Mouse (Mus musculus): Measurements from ENCODE around the gene Rnf44. TPM values are rescaled to one million over a fixed set of nuclear protein-coding genes. Genes with fewer than 3 reads are reported as not detected.

Gene Rnf44
- polyA plus RNA-seq, 2 experiments = 70.1 to 118 TPM

DNA sequence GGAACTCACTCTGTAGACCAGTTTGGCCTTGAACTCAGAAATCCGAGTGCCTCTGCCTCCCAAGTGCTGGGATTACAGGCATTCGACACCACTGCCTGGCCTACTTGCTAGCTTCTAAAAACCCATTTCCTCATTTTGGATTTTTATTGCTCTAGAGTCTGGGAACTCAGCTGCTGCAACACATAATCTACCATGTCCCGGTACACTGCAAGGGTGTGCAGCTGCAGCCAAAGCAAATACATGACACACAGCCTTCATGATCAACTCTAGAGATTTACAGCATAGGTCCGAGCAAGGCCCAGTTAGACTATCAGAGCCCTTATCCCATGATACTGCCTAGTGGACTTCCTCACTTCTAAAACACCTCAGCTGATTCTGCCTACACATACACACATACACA lies 15.4 kb downstream of the Rnf44 start:
- Histone ChIP-seq H3K4me1 (ENCODE audit: control insufficient read depth, insufficient read depth, low read length) (no peaks in the 10 kb centered on the region), H3K4me2 (replicated peaks; ENCODE audit: low read depth, low read length, severe bottlenecking) (no peak overlapping the region), H3K9ac (ENCODE audit: low read depth, low read length, severe bottlenecking) (no peak overlapping the region), H3K9me3 (ENCODE audit: control insufficient read depth, low read length) (no peaks in the 10 kb centered on the region), H3K27me3 (ENCODE audit: control insufficient read depth, insufficient read depth, low read length) (no peaks in the 10 kb centered on the region), H3K4me3 (replicated peaks; ENCODE audit: low read length) (no peak overlapping the region), H3K36me3 (ENCODE audit: control insufficient read depth, insufficient read depth, low read length) (peaks cover 48% of the 10 kb centered on the region), H3K27ac (replicated peaks; ENCODE audit: low read depth, low read length) (no peak overlapping the region)
- WGBS = 55% methylated on average over 4 of the region's 4 CpGs
- TF ChIP-seq POLR2A (IDR thresholded peaks at IDR 0.05; ENCODE audit: borderline replicate concordance, extremely low read depth, insufficient read depth, insufficient read length) = no peak
- ATAC-seq (ENCODE audit: low FRiP score, low read depth) (no peak), DNase-seq (ENCODE audit: low spot score) (no peak)

DNA sequence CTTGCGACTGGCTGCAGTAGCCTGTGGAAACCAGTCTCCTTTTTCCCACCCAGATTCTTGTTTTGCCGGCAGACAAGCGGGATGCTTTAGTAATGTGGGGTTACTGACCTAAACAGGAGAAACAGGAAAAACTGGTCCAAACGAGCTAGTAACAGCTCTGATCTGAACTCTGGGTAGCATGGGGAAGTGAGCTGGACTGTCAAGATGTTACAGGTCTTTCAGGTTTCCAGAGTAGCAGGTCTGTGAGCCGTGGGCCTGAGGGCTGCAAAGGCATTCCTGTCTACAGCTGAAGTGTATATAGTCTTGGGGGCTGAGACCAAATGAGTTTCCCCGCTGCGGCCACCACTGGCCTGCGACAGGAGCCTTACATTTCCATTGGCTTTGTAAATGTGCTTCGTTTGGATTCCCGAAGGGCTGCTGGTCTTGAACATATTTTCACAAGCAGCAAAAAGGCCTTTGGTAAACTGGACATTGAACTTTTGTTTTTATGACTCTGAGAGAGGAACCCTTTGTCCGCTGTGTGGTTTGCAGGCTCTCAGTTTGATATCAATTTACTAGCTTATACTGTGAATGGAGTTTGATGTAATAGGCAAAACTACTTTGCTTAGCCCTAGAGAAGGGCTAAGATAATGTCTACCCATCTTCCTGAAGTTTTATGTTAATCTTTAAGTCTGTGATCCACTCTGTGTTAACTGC lies 17.7 kb downstream of the Rnf44 start:
- H3K36me3 ChIP-seq (ENCODE audit: control insufficient read depth, insufficient read depth, low read length) = peaks cover 25% of the 10 kb centered on the region
- TF ChIP-seq POLR2A (IDR thresholded peaks at IDR 0.05; ENCODE audit: borderline replicate concordance, extremely low read depth, insufficient read depth, insufficient read length) = no peak
- no peak overlapping the region for H3K4me2 ChIP-seq (replicated peaks; ENCODE audit: low read depth, low read length, severe bottlenecking)
- H3K27ac ChIP-seq (replicated peaks; ENCODE audit: low read depth, low read length) = no peak overlapping the region
- no peaks in the 10 kb centered on the region for H3K27me3 ChIP-seq (ENCODE audit: control insufficient read depth, insufficient read depth, low read length)
- H3K4me3 ChIP-seq (replicated peaks; ENCODE audit: low read length) = no peak overlapping the region
- WGBS = 52% methylated on average over 11 of the region's 11 CpGs
- DNase-seq (ENCODE audit: low spot score) (peak; percentile 61), ATAC-seq (ENCODE audit: low FRiP score, low read depth) (no peak)
- H3K9me3 ChIP-seq (ENCODE audit: control insufficient read depth, low read length) = no peaks in the 10 kb centered on the region
- no peak overlapping the region for H3K9ac ChIP-seq (ENCODE audit: low read depth, low read length, severe bottlenecking)
- H3K4me1 ChIP-seq (ENCODE audit: control insufficient read depth, insufficient read depth, low read length) = no peaks in the 10 kb centered on the region

DNA sequence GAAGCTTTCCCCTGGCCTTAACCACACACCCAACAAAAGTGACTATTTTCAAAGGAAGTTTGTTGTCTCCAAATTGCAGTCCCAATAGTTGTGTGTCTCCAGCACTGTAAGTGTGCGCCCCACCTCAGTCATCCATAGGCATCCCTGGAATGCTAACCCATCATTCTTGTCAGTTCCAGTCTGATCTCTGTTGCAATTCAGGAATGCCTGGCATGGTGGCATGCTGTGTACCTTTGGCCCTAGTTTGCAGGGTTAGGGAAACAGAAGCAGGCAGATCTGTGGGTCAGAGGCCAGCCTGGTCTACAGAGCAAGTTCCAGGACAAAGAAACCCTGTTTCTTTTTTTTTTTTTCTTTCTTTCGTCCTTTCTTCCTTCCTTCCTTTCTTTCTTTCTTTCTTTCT lies 23.2 kb downstream of the Rnf44 start:
- Histone ChIP-seq H3K27ac (replicated peaks; ENCODE audit: low read depth, low read length) (no peak overlapping the region), H3K4me3 (replicated peaks; ENCODE audit: low read length) (no peak overlapping the region), H3K36me3 (ENCODE audit: control insufficient read depth, insufficient read depth, low read length) (peaks cover 5% of the 10 kb centered on the region; the same call in 1 of the 2 replicates), H3K27me3 (ENCODE audit: control insufficient read depth, insufficient read depth, low read length) (no peaks in the 10 kb centered on the region), H3K9ac (ENCODE audit: low read depth, low read length, severe bottlenecking) (no peak overlapping the region), H3K4me1 (ENCODE audit: control insufficient read depth, insufficient read depth, low read length) (no peaks in the 10 kb centered on the region), H3K4me2 (replicated peaks; ENCODE audit: low read depth, low read length, severe bottlenecking) (no peak overlapping the region), H3K9me3 (ENCODE audit: control insufficient read depth, low read length) (no peaks in the 10 kb centered on the region)
- 75% methylated on average over 2 of the region's 2 CpGs for WGBS
- DNase-seq (ENCODE audit: low spot score) = no peak
- no peak for ATAC-seq (ENCODE audit: low FRiP score, low read depth)
- no peak for TF ChIP-seq POLR2A (IDR thresholded peaks at IDR 0.05; ENCODE audit: borderline replicate concordance, extremely low read depth, insufficient read depth, insufficient read length)

DNA sequence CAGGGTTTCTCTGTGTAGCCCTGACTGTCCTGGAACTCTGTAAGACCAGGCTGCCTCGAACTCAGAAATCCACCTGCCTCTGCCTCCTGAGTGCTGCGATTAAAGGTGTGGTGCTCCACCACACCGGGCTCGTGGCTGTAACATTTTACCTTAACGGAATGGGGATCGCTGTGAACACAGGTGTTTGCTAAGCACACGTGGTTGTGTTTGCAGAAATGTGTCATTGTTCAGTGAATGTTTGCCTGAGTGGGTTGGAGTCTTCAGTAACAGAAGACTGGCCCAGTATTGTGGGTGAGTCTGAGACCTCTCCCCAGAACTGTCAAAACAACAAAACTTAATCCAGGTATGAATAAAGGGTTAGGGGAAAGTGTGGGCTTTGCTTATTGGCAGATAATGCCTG lies 28.6 kb downstream of the Rnf44 start:
- no peaks in the 10 kb centered on the region for H3K9me3 ChIP-seq (ENCODE audit: control insufficient read depth, low read length)
- WGBS = 93% methylated on average over 7 of the region's 7 CpGs
- H3K27me3 ChIP-seq (ENCODE audit: control insufficient read depth, insufficient read depth, low read length) = no peaks in the 10 kb centered on the region
- H3K9ac ChIP-seq (ENCODE audit: low read depth, low read length, severe bottlenecking) = no peak overlapping the region
- TF ChIP-seq POLR2A (IDR thresholded peaks at IDR 0.05; ENCODE audit: borderline replicate concordance, extremely low read depth, insufficient read depth, insufficient read length) = no peak
- H3K4me1 ChIP-seq (ENCODE audit: control insufficient read depth, insufficient read depth, low read length) = no peaks in the 10 kb centered on the region
- DNase-seq (ENCODE audit: low spot score) (no peak), ATAC-seq (ENCODE audit: low FRiP score, low read depth) (no peak)
- no peak overlapping the region for H3K4me3 ChIP-seq (replicated peaks; ENCODE audit: low read length)
- H3K4me2 ChIP-seq (replicated peaks; ENCODE audit: low read depth, low read length, severe bottlenecking) = no peak overlapping the region
- no peak overlapping the region for H3K27ac ChIP-seq (replicated peaks; ENCODE audit: low read depth, low read length)
- peaks cover 32% of the 10 kb centered on the region for H3K36me3 ChIP-seq (ENCODE audit: control insufficient read depth, insufficient read depth, low read length)

DNA sequence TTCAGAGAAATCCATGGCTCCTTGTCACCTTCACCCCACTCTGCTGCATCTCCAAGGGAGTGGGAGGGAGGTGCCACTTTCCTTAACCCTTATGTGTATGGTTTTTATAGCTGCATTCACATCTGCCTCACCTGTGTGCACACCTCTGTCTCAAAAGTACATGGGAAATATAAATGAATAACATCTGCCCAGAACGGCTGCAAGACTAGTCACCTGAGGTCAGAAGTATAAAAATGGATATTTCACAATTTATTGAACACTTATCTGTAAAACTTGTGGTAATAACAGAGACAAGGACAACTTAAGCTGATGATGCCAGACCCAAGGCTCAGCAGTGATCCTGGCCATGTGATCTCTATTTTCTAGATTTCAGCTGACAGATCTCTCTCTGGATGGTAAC lies 29.2 kb downstream of the Rnf44 start:
- 77% methylated on average over 1 of the region's 1 CpGs for WGBS
- H3K36me3 ChIP-seq (ENCODE audit: control insufficient read depth, insufficient read depth, low read length) = peaks cover 37% of the 10 kb centered on the region
- ATAC-seq (ENCODE audit: low FRiP score, low read depth) = no peak

More for the DNA sequence above, 29.2 kb downstream of the Rnf44 start:
- no peak for TF ChIP-seq POLR2A (IDR thresholded peaks at IDR 0.05; ENCODE audit: borderline replicate concordance, extremely low read depth, insufficient read depth, insufficient read length)
- DNase-seq (ENCODE audit: low spot score) = no peak
- H3K27ac ChIP-seq (replicated peaks; ENCODE audit: low read depth, low read length) = no peak overlapping the region
- no peak overlapping the region for H3K4me3 ChIP-seq (replicated peaks; ENCODE audit: low read length)
- H3K4me2 ChIP-seq (replicated peaks; ENCODE audit: low read depth, low read length, severe bottlenecking) = no peak overlapping the region
- no peaks in the 10 kb centered on the region for H3K4me1 ChIP-seq (ENCODE audit: control insufficient read depth, insufficient read depth, low read length)
- no peaks in the 10 kb centered on the region for H3K9me3 ChIP-seq (ENCODE audit: control insufficient read depth, low read length)
- H3K9ac ChIP-seq (ENCODE audit: low read depth, low read length, severe bottlenecking) = no peak overlapping the region
- H3K27me3 ChIP-seq (ENCODE audit: control insufficient read depth, insufficient read depth, low read length) = no peaks in the 10 kb centered on the region
